Comparison of ENCODE assay signal across 15 mouse cellular contexts in genomic region chr17:76046438-76046837, GRCm38 (mm10).
"Had no signal": no experiment of that assay in that cellular context is flagged by ENCODE, and none has a peak within 500 bp of the region (broad histone marks: within the 10 kb centered on the region; RNA-seq: fewer than 3 reads in every experiment).

No protein-coding gene starts in this region.

- H3K36me3 ChIP-seq: neural tube, embryonic 15.5 days; stomach, embryonic 15.5 days had no signal

- H3K27ac ChIP-seq: neural tube, embryonic 15.5 days; stomach, embryonic 15.5 days; stomach, postnatal 0 days had no signal

- H3K9ac ChIP-seq: neural tube, embryonic 15.5 days; stomach, embryonic 15.5 days had no signal

- DNase-seq: retina, postnatal 1 day; right cerebral cortex, adult 18-20 months; right cerebral cortex, postnatal 14 days; right cerebral cortex, postnatal 25 days; right cerebral cortex, postnatal 4 days; spleen, adult 18-20 months; thymus, adult 18-20 months; thymus, adult 2 months; thymus, postnatal 14 days; thymus, postnatal 25 days; thymus, postnatal 36 days; thymus, postnatal 4 days had no signal

- H3K4me3 ChIP-seq: neural tube, embryonic 15.5 days; stomach, embryonic 15.5 days had no signal

- H3K27me3 ChIP-seq: neural tube, embryonic 15.5 days; stomach, embryonic 15.5 days had no signal

- H3K9me3 ChIP-seq: neural tube, embryonic 15.5 days; stomach, embryonic 15.5 days had no signal

- H3K4me1 ChIP-seq: neural tube, embryonic 15.5 days; stomach, embryonic 15.5 days had no signal

- H3K4me2 ChIP-seq: neural tube, embryonic 15.5 days; stomach, embryonic 15.5 days had no signal
